Mouse (Mus musculus): ENCODE results near the gene Slc45a2. TPM values are rescaled to one million over a fixed set of nuclear protein-coding genes. Genes with fewer than 3 reads are reported as not detected.

Gene Slc45a2
- polyA plus RNA-seq, 1 experiment from 2014 or later, result not detected

DNA sequence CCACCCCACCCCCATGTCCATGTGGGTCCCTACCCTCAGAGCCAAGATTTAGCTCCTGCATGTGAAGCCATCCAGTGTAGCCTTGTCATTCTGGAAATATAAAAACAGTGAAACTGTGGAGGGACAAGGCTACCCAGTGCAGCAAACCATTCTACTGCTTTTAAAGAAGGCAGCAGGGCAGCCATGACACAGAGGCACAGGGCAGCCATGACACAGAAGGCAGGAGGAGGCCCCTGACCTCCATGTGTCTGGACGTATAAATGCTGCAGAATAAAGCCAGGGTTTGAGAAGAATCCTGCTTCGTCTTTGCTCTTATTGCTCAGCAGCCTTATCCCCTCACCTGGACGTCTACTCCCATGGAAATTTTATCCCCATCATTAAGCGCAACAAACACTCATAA lies 3.3 kb downstream of the Slc45a2 start:
- ChIA-PET CTCF (no interaction called here), POLR2A (no interaction called here)
- in situ Hi-C loops (cut with MboI; ENCODE audit: low pct_unique_long_range_greater_than_20kb), result no loop called here

DNA sequence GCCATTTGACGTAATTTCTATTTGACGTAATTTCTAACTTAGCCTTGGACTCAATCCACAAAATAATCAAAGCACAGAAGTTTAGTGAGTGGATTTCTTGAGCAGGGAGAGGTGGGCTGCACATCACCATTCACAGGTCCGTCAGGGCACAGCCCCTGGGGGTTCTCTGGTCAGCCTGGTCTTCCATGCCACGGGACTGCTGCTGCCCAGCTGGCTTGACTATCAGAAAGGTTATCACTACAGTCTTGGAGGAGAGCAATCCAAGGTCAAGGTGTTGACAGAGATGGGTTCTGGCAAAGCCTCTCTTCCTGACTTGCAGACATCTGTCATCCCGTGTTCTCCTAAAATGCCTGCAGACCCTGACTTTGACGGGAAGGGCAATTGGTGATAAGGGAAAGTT lies 4.1 kb downstream of the Slc45a2 start:
- no peak for DNase-seq (ENCODE audit: low read depth, low spot score)
- no peak for TF ChIP-seq CTCF (IDR thresholded peaks at IDR 0.05)
- H3K27me3 ChIP-seq, result peaks cover 22% of the 10 kb centered on the region
- ChIA-PET CTCF (no interaction called here), POLR2A (interaction anchor here (0.5 to 0.9 kb wide), 2 partner anchors 24 to 40 kb away, joined by 4 to 7 read pairs; no protein-coding TSS in a partner anchor)
- in situ Hi-C loops (cut with MboI; ENCODE audit: low pct_unique_long_range_greater_than_20kb), result no loop called here
- no peak for ATAC-seq

More for the DNA sequence above, 3.3 kb downstream of the Slc45a2 start:
- no peak for DNase-seq (ENCODE audit: low read depth, low spot score)
- ATAC-seq, result no peak
- TF ChIP-seq CTCF (IDR thresholded peaks at IDR 0.05), result no peak
- H3K27me3 ChIP-seq, result peaks cover 20% of the 10 kb centered on the region

DNA sequence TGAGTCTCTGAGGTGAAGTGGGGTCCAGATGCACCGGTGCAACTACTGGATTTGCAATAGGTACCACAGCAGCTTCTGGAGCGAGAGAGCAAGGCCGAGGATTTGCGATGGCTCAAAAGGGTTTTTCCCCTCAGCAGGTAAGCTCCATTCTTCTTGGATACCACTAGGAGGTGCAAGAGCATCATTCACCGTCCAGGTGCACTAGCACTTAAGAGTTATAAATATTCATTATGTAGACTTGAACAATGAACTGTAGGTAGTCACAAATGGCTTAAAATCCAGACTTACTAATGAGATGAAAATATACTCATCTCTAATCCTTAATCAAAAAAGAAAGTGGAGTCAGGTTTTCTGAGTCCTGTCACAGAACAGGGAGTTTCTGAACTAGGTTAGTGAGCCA lies 8.2 kb downstream of the Slc45a2 start:
- ATAC-seq, result no peak
- POLR2A ChIA-PET, result no interaction called here
- TF ChIP-seq CTCF (IDR thresholded peaks at IDR 0.05), result no peak
- H3K27me3 ChIP-seq, result peaks cover 22% of the 10 kb centered on the region
- DNase-seq (ENCODE audit: low read depth, low spot score), result no peak
- in situ Hi-C loops (cut with MboI; ENCODE audit: low pct_unique_long_range_greater_than_20kb), result no loop called here
- CTCF ChIA-PET, result interaction anchor here (0.8 to 1.8 kb wide), 4 partner anchors 14 to 30 kb away, joined by 3 to 5 read pairs (median 4); no protein-coding TSS in a partner anchor

DNA sequence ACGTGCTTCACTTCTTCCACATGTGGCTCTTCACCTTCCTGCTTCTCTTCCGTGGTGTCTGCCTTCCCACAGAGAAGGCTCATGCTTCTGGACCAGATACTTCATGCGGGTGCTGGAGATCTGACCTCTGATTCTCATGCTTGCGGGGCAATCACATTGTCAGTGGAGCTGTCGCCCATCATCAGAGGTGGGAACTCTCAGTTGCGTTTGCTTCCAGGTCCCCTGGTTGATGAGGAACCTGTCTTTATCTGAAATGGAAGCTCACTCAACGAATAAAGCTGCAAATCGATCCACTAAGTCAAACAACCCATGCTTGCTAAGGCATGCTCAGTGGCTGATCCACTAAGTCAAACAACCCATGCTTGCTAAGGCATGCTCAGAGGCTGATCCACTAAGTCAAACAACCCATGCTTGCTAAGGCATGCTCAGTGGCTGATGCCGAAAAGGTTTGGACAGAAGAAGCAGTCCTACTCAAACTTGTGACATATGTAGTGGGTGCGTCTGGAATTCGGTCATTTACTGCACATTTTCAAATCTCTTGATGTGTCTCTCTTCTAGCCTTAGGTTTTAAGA lies 10.5 kb downstream of the Slc45a2 start:
- TF ChIP-seq CTCF (IDR thresholded peaks at IDR 0.05), result no peak
- POLR2A ChIA-PET, result no interaction called here
- DNase-seq (ENCODE audit: low read depth, low spot score), result no peak
- ATAC-seq, result no peak
- peaks cover 22% of the 10 kb centered on the region for H3K27me3 ChIP-seq
- CTCF ChIA-PET, result no interaction called here
- in situ Hi-C loops (cut with MboI; ENCODE audit: low pct_unique_long_range_greater_than_20kb), result no loop called here

DNA sequence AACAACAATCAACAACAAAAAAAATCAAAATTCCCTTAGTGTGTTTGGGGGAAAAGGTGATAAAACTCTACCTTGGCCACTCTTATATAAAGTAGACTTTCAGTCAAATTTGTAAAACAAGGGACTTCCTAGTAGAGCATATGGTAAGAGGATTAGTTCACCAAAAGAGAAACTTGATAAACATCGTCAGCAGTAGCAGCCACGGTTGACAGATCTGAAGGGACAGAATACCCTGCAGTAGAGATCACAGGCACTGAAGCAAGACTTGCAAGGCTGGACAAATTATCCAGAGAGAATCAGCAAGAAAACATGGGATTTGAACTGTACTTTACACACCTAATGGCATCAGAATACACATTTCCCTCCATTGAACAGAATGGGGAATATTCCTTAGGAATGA lies 14.4 kb downstream of the Slc45a2 start:
- ChIA-PET POLR2A (no interaction called here), CTCF (no interaction called here)
- DNase-seq (ENCODE audit: low read depth, low spot score) (no peak), ATAC-seq (no peak)
- H3K27me3 ChIP-seq, result peaks cover 14% of the 10 kb centered on the region
- TF ChIP-seq CTCF (IDR thresholded peaks at IDR 0.05), result no peak
- in situ Hi-C loops (cut with MboI; ENCODE audit: low pct_unique_long_range_greater_than_20kb), result no loop called here

DNA sequence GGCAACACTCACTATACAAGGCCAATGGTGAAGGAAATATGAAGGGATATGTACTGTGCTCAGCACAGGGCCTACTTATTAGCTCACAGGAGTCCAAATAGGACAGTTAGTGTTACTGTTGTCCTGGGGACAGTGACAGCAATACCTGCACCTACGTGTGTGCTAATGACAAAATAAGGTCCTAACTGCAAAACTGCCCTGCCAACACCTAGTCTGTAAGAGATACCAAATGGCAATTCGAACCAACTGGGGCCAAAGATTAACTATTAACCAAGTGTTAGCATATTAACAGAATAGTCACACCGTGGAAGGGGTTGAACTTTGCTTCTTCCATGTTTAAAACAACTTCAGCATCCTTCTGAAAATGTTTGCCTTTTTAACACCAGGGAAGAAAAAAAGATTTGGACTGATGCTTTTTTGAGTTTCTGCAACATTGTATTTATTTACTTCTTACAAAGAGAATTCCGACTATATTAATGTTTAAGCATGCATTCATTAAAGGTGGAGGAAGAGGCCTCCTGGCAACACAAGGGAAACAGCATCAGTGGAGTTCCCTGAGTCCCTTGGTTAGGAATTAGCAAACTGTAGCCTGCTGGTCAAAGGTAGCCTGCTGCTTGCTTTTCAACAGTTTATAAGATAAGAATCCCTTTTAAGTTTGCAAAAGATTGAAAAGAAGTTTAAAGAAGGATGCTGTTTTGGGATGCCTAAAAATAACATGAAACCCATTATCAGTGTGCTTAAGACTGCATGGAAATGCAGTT lies 26.5 kb downstream of the Slc45a2 start:
- in situ Hi-C loops (cut with MboI; ENCODE audit: low pct_unique_long_range_greater_than_20kb), result loop anchor here (25.0 kb wide), 1 partner anchor 935 kb away; no protein-coding TSS in a partner anchor
- TF ChIP-seq CTCF (IDR thresholded peaks at IDR 0.05), result no peak
- H3K27me3 ChIP-seq, result peaks cover 34% of the 10 kb centered on the region
- ATAC-seq (no peak), DNase-seq (ENCODE audit: low read depth, low spot score) (no peak)
- CTCF ChIA-PET, result no interaction called here
- POLR2A ChIA-PET, result no interaction called here

DNA sequence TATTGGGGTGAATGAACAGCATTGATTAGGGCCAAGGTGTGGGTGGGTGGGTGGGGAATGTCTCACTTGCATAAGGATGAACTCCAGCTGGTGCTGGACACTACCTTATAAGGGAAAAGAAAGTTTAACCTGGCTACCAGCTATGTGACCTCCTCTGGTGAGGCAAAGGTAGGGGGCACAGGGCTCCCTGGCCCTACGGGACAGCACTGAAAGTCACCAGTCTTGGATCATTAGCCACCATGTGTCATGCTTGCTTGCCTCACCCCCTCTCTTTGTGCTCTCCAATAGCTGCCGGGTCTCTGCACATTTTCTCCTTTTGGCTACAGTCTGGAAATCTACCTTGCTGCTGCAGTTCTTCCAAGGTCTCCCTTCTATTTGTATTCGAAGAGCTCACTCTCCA lies 29.7 kb downstream of the Slc45a2 start:
- ChIA-PET POLR2A (no interaction called here), CTCF (interaction anchor here (1.5 kb wide), 1 partner anchor 14 kb away, joined by 3 read pairs; no protein-coding TSS in a partner anchor)
- no peak for ATAC-seq
- peaks cover 32% of the 10 kb centered on the region for H3K27me3 ChIP-seq
- DNase-seq (ENCODE audit: low read depth, low spot score), result no peak
- no peak for TF ChIP-seq CTCF (IDR thresholded peaks at IDR 0.05)
- in situ Hi-C loops (cut with MboI; ENCODE audit: low pct_unique_long_range_greater_than_20kb), result loop anchor here (5.0 to 25.0 kb wide), 2 partner anchors 88 to 932 kb away; no protein-coding TSS in a partner anchor

DNA sequence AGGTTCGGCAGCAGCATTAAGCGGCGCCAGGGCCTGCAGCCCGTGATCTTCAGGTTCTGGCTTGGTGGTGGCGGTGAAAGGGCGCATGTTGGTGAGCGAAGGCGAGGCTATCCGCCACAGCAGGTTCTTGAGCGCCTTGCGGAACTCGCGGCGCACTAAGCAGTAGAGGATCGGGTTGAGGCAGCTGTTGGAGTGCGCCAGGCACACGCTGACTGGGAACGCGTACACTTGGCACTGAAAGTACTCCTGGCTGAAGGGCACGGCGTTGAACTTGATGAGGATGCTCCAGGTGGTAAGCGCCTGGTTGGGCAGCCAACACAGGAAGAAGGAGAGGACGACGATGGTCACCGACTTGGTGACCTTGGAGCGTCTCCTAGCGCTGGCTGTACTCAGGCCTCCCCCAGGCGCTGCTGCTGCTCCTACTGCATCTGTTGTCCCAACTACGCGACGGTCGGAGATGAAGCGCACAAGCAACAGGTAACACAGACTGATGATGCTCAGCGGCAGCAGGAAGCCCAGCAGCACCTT lies 35.5 kb downstream of the Slc45a2 start:
- ChIA-PET POLR2A (no interaction called here), CTCF (no interaction called here)
- ATAC-seq, result no peak
- no peak for TF ChIP-seq CTCF (IDR thresholded peaks at IDR 0.05)
- in situ Hi-C loops (cut with MboI; ENCODE audit: low pct_unique_long_range_greater_than_20kb), result loop anchor here (5.0 to 25.0 kb wide), 3 partner anchors 286 to 926 kb away; no protein-coding TSS in a partner anchor
- H3K27me3 ChIP-seq, result peaks cover 52% of the 10 kb centered on the region
- no peak for DNase-seq (ENCODE audit: low read depth, low spot score)

DNA sequence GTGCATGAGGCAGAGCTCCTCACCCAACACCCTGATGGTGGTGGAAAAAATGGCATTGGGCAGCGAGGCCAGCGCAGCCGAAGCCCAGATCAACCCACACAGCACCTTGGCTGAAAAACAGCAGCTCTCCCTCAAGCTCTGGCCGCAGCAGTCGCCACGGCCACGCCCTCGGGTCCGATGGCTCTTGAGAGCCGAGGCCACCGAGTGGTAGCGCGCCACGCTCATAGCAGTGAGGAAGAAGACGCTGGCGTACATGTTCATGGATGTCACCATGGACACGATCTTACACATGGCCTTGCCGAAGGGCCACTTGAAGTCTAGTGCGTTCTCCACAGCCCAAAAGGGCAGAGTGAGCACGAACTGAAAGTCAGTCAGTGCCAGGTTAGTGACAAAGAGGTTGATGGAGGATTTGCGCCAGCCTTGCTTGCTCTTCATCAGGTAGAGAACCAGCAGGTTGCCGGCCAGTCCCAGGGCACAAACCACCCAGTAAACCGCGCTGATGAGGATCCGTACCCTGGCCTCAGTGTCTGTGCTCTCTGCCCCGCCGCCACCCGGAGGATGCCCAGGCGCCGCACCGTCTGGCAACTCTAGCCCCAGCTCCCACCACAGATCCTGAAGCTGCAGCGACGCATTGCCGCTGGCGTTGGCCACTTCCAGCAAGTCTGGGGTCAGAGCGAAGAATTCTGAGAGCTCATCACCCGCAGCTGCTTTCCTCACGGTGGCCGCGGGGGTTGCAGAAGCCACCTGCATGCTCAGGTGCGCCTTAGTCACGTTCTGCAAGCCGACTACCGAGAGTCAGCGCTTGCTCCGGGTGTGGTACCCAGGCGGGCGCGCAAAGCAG lies 36.2 kb downstream of the Slc45a2 start:
- no peak for DNase-seq (ENCODE audit: low read depth, low spot score)

DNA sequence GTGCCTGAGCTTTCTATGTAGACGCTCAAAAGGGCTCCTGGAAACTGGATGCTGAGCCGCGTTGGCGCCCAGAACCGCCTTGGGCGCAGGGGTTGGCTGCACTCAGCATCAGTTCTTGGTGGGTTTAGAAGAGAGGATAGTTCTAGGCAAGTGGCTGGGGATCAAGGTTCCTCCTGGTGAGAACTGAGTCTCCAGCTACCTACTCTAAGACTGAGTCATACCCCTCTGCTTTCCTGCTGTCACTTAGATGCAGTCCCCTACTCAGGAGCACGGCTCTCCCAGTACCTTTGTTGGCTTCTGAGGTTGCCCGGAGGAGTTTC lies 36.8 kb downstream of the Slc45a2 start:
- peaks cover 52% of the 10 kb centered on the region for H3K27me3 ChIP-seq
- no peak for DNase-seq (ENCODE audit: low read depth, low spot score)
- TF ChIP-seq CTCF (IDR thresholded peaks at IDR 0.05), result no peak
- ChIA-PET CTCF (interaction anchor here (4.6 kb wide), 1 partner anchor 343 kb away, joined by 30 read pairs; no protein-coding TSS in a partner anchor), POLR2A (interaction anchor here (0.7 to 1.6 kb wide), 2 partner anchors 27 to 116 kb away, joined by 3 to 4 read pairs; partner anchors contain the start of gene Adamts12)
- in situ Hi-C loops (cut with MboI; ENCODE audit: low pct_unique_long_range_greater_than_20kb), result loop anchor here (5.0 to 25.0 kb wide), 3 partner anchors 285 to 925 kb away; no protein-coding TSS in a partner anchor
- ATAC-seq, result no peak

More for the DNA sequence above, 36.2 kb downstream of the Slc45a2 start:
- ChIA-PET POLR2A (interaction anchor here (0.7 to 1.6 kb wide), 2 partner anchors 28 to 116 kb away, joined by 3 to 4 read pairs; partner anchors contain the start of gene Adamts12), CTCF (interaction anchor here (4.6 kb wide), 1 partner anchor 343 kb away, joined by 30 read pairs; no protein-coding TSS in a partner anchor)
- in situ Hi-C loops (cut with MboI; ENCODE audit: low pct_unique_long_range_greater_than_20kb), result loop anchor here (5.0 to 25.0 kb wide), 3 partner anchors 286 to 926 kb away; no protein-coding TSS in a partner anchor
- no peak for TF ChIP-seq CTCF (IDR thresholded peaks at IDR 0.05)
- no peak for ATAC-seq
- H3K27me3 ChIP-seq, result peaks cover 52% of the 10 kb centered on the region
